Mouse (Mus musculus) intestine, embryonic 14.5 days (tissue): ENCODE measurements around the gene Vmn1r32. TPM values are rescaled to one million over a fixed set of nuclear protein-coding genes. Genes with fewer than 3 reads are reported as not detected.

Experiments
- polyA plus RNA-seq: library from polyadenylated mRNA; unstranded; fragments of >200 nt; fragmentation: Nextera tagmentation; extraction: Ambion mirVana; gene quantifications from 2 replicates; pipeline ENCODE4 v1.2.1, GENCODE M21; 2014

The Vmn1r32 gene
- polyA plus RNA-seq, 1 experiment from 2014 or later, result 0.08 TPM

Other genes starting within 250 kb of the Vmn1r32 start
- gene Mad2l1, start 24.7 kb downstream of the Vmn1r32 start, polyA plus RNA-seq, result 99.8 and 103 TPM in 2 replicates
- not detected in 2 replicates for gene Vmn1r33, start 58.2 kb upstream of the Vmn1r32 start, polyA plus RNA-seq
- gene Vmn1r34, start 83.8 kb upstream of the Vmn1r32 start, polyA plus RNA-seq, result not detected in 2 replicates
- not detected in 2 replicates for gene Vmn1r35, start 125.8 kb upstream of the Vmn1r32 start, polyA plus RNA-seq
- not detected in 2 replicates for gene Vmn1r36, start 159.1 kb upstream of the Vmn1r32 start, polyA plus RNA-seq
- not detected in 2 replicates for gene Vmn1r37, start 169.3 kb upstream of the Vmn1r32 start, polyA plus RNA-seq
- gene Vmn1r38, start 222.5 kb upstream of the Vmn1r32 start, polyA plus RNA-seq, result not detected in 2 replicates